Mouse (Mus musculus): ENCODE measurements around the gene Zranb3. TPM values are rescaled to one million over a fixed set of nuclear protein-coding genes. Genes with fewer than 3 reads are reported as not detected.
"Not testable (repeated sequence)": the region's sequence is repeated elsewhere in the genome, so short reads cannot be mapped to it uniquely, and the experiment has no call there.

Zranb3 gene
- total and polyA plus RNA-seq, 2 experiments from 2014 or later, result 2.7 to 4.1 TPM

DNA sequence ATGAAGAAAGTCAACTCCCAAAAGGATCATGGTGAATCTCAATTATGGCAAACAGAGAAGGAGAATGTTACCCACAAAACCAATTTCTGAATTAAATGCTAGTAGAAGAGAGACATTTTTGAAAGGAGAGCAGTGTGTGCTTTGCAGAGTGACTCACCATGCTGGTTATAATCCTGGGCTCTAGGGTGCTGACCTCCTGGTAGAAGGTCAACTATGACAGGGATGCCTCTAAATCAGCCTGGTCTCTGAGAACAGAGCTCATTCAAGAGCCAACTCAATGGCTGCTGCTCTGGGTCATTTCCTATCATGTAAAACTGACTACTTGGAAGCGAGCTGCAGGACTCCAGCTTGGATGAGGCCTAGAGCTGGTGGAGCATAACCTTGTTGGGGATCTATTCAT lies 141.7 kb downstream of the Zranb3 start:
- Histone ChIP-seq H3K27me3 (ENCODE audit: insufficient read depth, low read length) (no peaks in the 10 kb centered on the region), H3K4me2 (ENCODE audit: low read depth) (no peak overlapping the region), H3K27ac (ENCODE audit: low read depth, low read length) (no peak overlapping the region), H3K4me3 (ENCODE audit: low read depth, low read length) (no peak overlapping the region), H3K9me3 (ENCODE audit: low read length) (no peaks in the 10 kb centered on the region), H3K9ac (no peak overlapping the region), H3K4me1 (ENCODE audit: insufficient read depth) (peaks cover 17% of the 10 kb centered on the region), H3K36me3 (ENCODE audit: insufficient read depth) (no peaks in the 10 kb centered on the region)
- TF ChIP-seq CTCF (IDR thresholded peaks at IDR 0.05; ENCODE audit: low read depth), result no peak
- 93% methylated on average over 1 of the region's 1 CpGs for WGBS
- ATAC-seq (no peak), DNase-seq (no peak)

DNA sequence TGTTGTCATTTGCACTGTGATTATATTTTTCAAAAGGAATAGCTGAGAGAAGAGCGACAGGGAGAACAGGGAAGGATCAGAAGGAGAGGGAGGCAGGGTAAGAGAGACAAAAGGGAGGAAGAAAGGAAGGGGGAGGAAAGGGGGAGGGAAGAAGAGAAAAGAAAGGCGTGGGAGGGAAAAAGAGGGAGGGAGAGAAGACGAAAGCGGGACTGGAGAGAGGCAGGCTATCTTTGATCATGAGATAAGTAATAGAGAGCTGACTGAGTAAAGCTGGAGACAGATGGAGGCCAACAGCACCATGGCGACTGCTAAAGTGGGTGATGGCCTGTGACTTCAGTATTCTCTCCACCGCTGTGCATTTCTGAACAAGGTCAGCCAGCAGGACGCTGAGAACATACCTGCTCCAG lies 143.5 kb downstream of the Zranb3 start:
- Histone ChIP-seq H3K36me3 (ENCODE audit: insufficient read depth) (no peaks in the 10 kb centered on the region), H3K4me3 (ENCODE audit: low read depth, low read length) (no peak overlapping the region), H3K27me3 (ENCODE audit: insufficient read depth, low read length) (no peaks in the 10 kb centered on the region), H3K4me2 (ENCODE audit: low read depth) (0 out of 2 replicates have a peak overlapping the region, but pooled peaks have one; percentile 1), H3K9me3 (ENCODE audit: low read length) (no peaks in the 10 kb centered on the region), H3K27ac (ENCODE audit: low read depth, low read length) (peak overlapping the region; percentile 73), H3K4me1 (ENCODE audit: insufficient read depth) (peaks cover 17% of the 10 kb centered on the region), H3K9ac (peak overlapping the region; percentile 23; the same call in 1 of the 2 replicates)
- DNase-seq, result no peak
- WGBS, result 19% methylated on average over 7 of the region's 7 CpGs
- peak; percentile 74 for ATAC-seq
- no peak for TF ChIP-seq CTCF (IDR thresholded peaks at IDR 0.05; ENCODE audit: low read depth)

DNA sequence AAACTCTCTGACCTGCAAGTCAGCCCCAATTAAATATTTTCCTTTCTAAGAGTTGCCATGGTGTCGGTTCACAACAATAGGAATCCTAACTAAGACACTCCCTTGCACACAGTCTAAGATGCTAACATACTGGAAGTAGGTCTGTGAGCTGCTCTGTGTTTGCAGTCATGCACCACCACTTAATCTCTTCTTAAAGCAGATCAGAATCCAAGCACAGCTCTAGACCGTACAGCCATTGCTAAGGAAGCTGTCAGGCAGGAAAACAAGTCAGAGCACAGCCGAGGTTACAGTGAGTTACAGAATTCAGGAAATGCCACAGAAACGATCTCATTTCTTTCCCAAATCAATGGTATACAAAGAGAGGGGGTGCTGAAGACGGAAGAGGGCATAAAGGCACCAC lies 144.0 kb downstream of the Zranb3 start:
- Histone ChIP-seq H3K4me1 (ENCODE audit: insufficient read depth) (peaks cover 17% of the 10 kb centered on the region), H3K9ac (peak overlapping the region; percentile 23; the same call in 1 of the 2 replicates), H3K4me2 (ENCODE audit: low read depth) (0 out of 2 replicates have a peak overlapping the region, but pooled peaks have one; percentile 1), H3K27ac (ENCODE audit: low read depth, low read length) (peak overlapping the region; percentile 73), H3K36me3 (ENCODE audit: insufficient read depth) (no peaks in the 10 kb centered on the region), H3K27me3 (ENCODE audit: insufficient read depth, low read length) (no peaks in the 10 kb centered on the region), H3K4me3 (ENCODE audit: low read depth, low read length) (no peak overlapping the region), H3K9me3 (ENCODE audit: low read length) (no peaks in the 10 kb centered on the region)
- no peak for TF ChIP-seq CTCF (IDR thresholded peaks at IDR 0.05; ENCODE audit: low read depth)
- peak; percentile 87 for ATAC-seq
- peak; percentile 62 for DNase-seq
- WGBS, result 16% methylated on average over 5 of the region's 5 CpGs

DNA sequence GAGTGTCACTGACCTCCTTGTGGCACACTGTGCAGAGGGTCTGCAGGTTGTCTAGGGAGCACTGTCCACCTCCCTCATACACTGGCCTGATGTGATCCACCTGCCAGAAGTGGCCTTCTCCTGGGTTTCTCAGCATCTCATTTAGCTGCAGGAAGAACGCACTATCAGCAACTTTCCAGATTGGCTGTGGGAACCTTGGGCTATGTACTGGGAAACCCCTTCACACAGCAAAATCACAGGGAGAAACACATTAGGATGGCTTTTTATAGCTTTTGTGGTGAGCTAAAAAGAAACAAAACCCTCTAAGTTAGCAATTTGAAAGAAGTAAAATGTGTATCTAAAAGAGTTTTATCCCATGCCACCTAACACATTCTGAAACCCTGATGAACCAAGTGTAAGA lies 146.3 kb downstream of the Zranb3 start:
- no peaks in the 10 kb centered on the region for H3K9me3 ChIP-seq (ENCODE audit: low read length)
- H3K36me3 ChIP-seq (ENCODE audit: insufficient read depth), result no peaks in the 10 kb centered on the region
- no peak for TF ChIP-seq CTCF (IDR thresholded peaks at IDR 0.05; ENCODE audit: low read depth)
- H3K27ac ChIP-seq (ENCODE audit: low read depth, low read length), result no peak overlapping the region
- ATAC-seq, result no peak
- no peak overlapping the region for H3K4me3 ChIP-seq (ENCODE audit: low read depth, low read length)
- DNase-seq, result no peak
- 82% methylated on average over 1 of the region's 1 CpGs for WGBS
- peaks cover 17% of the 10 kb centered on the region for H3K4me1 ChIP-seq (ENCODE audit: insufficient read depth)
- no peak overlapping the region for H3K4me2 ChIP-seq (ENCODE audit: low read depth)
- no peak overlapping the region for H3K9ac ChIP-seq
- H3K27me3 ChIP-seq (ENCODE audit: insufficient read depth, low read length), result no peaks in the 10 kb centered on the region

DNA sequence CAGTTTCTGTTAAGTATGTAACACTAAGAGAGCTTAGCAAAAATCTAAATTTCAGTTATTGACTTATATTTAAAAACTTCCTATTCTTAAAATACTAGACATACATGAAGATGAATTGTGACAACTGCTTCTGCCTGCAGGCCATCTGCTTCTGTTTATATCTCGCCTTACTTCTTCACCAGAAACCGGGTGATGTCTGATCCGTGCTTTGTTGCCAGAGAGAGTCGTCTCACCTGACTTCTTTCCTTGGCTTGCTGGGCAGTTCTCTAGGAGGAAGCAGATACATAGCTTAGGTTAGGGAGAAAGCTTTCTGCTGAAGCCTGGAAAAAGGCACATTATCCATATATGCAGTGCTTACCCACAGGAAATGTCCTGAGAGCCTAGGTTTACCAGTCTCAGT lies 148.0 kb downstream of the Zranb3 start:
- Histone ChIP-seq H3K4me3 (ENCODE audit: low read depth, low read length) (no peak overlapping the region), H3K27me3 (ENCODE audit: insufficient read depth, low read length) (no peaks in the 10 kb centered on the region), H3K27ac (ENCODE audit: low read depth, low read length) (no peak overlapping the region), H3K4me2 (ENCODE audit: low read depth) (no peak overlapping the region), H3K36me3 (ENCODE audit: insufficient read depth) (no peaks in the 10 kb centered on the region), H3K9ac (no peak overlapping the region), H3K4me1 (ENCODE audit: insufficient read depth) (peaks cover 15% of the 10 kb centered on the region), H3K9me3 (ENCODE audit: low read length) (no peaks in the 10 kb centered on the region)
- 59% methylated on average over 4 of the region's 4 CpGs for WGBS
- peak; percentile 29 for DNase-seq
- no peak for TF ChIP-seq CTCF (IDR thresholded peaks at IDR 0.05; ENCODE audit: low read depth)
- no peak for ATAC-seq

DNA sequence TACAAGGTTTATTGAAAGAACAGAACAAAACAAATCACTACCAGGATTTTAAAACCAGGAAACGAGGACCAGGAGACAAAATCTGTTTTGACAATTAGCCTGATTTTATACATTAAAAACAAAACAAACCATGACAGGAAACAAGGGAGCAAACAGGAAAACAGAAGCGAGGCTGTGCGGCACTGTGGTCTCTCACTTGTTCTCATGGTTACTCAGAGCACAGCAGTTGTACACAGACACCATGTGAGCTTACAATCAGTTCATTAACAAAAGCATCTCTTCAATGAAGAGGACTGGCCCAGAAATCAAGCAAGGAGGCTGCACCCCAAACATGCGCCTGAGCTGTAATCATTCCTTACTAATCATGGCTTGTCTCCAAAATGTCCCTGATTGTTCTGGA lies 148.6 kb downstream of the Zranb3 start:
- DNase-seq; H3K9me3 ChIP-seq (ENCODE audit: low read length); H3K36me3 ChIP-seq (ENCODE audit: insufficient read depth); H3K9ac ChIP-seq; H3K4me1 ChIP-seq (ENCODE audit: insufficient read depth); H3K4me3 ChIP-seq (ENCODE audit: low read depth, low read length); H3K27me3 ChIP-seq (ENCODE audit: insufficient read depth, low read length); H3K27ac ChIP-seq (ENCODE audit: low read depth, low read length); H3K4me2 ChIP-seq (ENCODE audit: low read depth): not testable (repeated sequence)
- 62% methylated on average over 4 of the region's 4 CpGs for WGBS
- ATAC-seq, result peak; percentile 30; the same call in 1 of the 2 replicates

DNA sequence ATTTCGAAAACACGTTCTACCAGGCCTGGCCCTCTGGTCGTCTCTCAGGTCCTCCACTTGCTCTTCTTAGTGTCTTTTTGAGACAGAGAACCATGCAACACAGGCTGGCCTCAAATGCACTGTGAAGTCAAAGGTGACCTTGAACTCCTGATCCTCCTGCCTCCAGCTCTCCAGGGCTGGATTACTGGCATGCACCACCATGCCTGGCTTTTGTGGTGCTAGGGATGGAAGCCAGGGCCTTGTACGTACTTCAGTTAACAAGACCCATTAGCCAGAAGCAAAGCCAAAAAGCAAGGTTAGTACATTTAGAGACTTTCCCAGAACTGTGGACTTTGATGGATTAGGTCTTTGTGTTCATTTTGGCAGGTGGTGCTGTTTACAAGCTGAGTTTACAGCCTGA lies 150.6 kb downstream of the Zranb3 start:
- Histone ChIP-seq H3K27me3 (ENCODE audit: insufficient read depth, low read length) (no peaks in the 10 kb centered on the region), H3K4me1 (ENCODE audit: insufficient read depth) (no peaks in the 10 kb centered on the region), H3K27ac (ENCODE audit: low read depth, low read length) (no peak overlapping the region), H3K4me3 (ENCODE audit: low read depth, low read length) (no peak overlapping the region), H3K36me3 (ENCODE audit: insufficient read depth) (no peaks in the 10 kb centered on the region), H3K9me3 (ENCODE audit: low read length) (no peaks in the 10 kb centered on the region), H3K9ac (no peak overlapping the region), H3K4me2 (ENCODE audit: low read depth) (no peak overlapping the region)
- no peak for DNase-seq
- WGBS, result 78% methylated on average over 4 of the region's 4 CpGs
- ATAC-seq, result no peak
- TF ChIP-seq CTCF (IDR thresholded peaks at IDR 0.05; ENCODE audit: low read depth), result no peak

Measured in forebrain, postnatal 0 days (tissue).